Mouse (Mus musculus) lung, postnatal 36 days (tissue): ENCODE data around the gene Olfr692.
"Not testable (repeated sequence)": the region's sequence is repeated elsewhere in the genome, so short reads cannot be mapped to it uniquely, and the experiment has no call there.

ENCODE experiments used
- DNase-seq: peaks from one replicate; pipeline ENCODE4 v3.0.0; 2022; ENCODE audit warnings: mixed read lengths

The Olfr692 gene

DNA sequence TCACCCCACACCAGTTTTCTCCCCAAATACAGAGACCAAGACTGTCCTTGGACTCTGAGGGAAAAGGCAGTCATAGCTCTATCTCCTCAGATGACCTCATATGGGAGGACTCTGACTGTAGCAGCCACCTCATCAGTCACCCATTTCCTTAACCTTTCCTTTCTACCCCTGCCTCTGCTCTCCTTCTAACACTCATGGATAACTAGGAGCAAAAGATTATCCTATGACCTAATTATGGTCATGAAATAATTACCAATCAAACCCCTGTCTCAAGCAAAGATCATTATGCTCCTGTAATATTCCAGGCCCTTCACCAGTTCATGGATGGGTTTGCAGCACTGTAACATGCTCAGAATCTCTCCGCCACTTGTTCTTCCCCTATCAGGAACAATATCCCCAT is at the start of gene Olfr692:
Olfr692 (plus strand) TSS at position 301 of the 400 bp plus-strand sequence.
- no peak for DNase-seq

DNA sequence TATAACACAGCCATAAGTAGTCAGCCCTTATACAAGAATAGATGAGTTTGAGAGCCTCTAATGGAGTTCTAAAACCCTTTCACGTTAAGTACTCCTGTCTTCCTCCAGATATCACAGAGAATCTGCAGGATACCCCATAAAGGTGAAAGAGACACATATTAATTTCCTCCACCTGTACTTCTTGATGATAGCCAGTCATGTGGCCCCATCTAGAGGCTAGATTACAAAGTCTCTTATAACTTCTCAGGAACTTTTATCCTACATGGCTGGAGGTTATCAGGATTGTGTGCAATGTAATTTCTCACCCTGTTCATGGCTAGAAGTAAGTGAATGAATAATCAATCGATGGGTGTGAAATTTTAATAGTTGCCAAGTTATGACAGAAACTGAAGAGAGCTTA is 42.7 kb upstream of the Olfr692 start:
- no peak for DNase-seq

DNA sequence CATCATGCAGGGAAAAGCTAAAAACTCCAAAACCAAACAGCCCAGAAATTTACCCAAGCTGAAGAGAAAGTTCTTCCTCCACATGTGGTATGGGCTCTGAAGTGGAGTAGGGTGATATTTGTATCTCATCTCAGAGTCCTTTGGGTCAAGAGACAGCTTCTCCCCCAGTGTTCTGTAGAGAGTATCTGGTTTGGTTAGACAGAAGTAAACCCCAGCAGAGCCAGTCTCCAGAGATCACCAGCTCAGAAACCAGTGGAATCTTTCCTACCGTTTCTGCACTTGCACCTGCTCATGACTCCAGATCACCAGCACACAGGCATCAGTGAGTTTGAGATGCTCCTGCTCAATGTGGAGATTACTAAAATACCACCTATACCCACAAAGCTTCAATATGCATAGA is 34.0 kb upstream of the Olfr692 start, which contains the start of gene Olfr690:
Olfr690 (minus strand) TSS at position 101 of the 400 bp plus-strand sequence.
- DNase-seq, result no peak

DNA sequence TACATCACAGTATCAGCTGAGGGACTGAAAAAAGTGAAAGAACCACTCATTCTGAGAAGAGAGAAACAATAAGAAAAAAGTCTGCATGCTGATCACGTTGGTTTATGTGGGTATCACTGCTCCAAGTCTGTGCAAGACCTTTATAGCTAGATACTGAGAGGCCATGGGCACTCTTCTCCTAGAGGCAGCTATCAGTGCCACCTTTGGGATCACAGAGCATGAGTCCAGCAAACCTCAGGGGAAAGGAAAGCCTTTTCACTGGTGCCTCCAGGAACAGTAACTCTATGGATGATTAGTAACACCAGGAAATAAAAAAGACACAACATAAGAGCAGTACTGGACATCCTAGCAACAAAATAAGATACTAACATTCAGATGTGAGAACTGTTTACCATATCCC is 25.9 kb upstream of the Olfr692 start, which contains the start of gene Olfr691:
Olfr691 (minus strand) TSS at position 101 of the 400 bp plus-strand sequence.
- no peak for DNase-seq

DNA sequence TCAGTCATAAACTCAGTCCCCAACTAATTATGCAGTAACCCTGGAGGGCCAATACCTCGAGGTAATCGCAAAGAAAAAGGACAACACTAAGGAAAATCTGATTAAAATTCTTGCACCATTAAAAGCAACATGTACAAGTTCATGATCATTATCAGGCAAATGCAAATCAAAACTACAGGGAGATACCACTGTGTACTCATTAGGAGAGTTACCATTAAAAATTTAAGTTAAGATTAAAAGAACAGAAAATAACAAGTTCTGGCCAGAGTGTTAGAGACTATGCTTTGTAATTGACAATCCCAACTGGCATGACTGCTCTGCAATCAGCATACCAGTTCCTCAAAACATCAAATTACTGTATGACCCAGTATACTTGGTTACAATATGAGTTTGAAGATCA is 25.3 kb upstream of the Olfr692 start:
- no peak for DNase-seq

DNA sequence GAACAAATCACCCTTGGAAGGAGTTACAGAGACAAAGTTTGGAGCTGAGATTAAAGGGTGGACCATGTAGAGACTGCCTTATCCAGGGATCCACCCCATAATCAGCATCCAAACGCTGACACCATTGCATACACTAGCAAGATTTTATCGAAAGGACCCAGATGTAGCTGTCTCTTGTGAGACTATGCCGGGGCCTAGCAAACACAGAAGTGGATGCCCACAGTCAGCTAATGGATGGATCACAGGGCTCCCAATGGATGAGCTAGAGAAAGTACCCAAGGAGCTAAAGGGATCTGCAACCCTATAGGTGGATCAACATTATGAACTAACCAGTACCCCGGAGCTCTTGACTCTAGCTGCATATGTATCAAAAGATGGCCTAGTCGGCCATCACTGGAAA is 12.0 kb upstream of the Olfr692 start:
- DNase-seq, result not testable (repeated sequence)

DNA sequence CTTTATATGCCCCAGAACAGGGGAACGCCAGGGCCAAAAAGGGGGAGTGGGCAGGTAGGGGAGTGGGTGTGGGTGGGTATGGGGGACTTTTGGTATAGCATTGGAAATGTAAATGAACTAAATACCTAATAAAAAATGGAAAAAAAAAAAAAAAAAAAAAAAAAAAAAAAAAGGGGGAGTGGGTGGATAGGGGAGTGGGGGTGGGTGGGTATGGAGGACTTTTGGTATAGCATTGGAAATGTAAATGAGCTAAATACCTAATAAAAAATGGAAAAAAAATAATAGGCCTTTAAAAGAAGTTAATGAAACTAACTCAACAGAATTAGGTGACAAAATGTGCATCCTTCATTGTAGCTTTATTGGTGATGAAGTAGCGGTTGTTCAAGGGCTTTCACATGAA is 11.5 kb upstream of the Olfr692 start:
- not testable (repeated sequence) for DNase-seq

DNA sequence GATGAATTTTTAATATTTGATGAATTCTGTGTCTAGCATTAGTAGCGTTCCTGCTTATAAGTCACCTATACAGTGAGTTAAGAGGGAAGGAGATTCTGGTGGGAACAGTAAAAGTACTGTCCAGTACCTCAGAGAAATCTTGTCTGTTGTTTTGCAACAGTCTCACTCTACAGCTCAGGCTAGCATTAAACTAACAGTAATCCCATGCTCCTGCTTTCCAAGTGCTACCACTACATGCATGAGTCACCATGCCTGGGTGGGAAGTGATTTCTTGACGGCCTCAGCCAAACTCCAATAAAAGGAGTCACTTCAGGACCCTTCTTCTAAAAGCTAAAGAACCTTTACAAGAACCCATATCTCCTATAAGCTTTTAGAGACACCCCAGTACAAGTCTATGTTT is 6.3 kb upstream of the Olfr692 start:
- no peak for DNase-seq

DNA sequence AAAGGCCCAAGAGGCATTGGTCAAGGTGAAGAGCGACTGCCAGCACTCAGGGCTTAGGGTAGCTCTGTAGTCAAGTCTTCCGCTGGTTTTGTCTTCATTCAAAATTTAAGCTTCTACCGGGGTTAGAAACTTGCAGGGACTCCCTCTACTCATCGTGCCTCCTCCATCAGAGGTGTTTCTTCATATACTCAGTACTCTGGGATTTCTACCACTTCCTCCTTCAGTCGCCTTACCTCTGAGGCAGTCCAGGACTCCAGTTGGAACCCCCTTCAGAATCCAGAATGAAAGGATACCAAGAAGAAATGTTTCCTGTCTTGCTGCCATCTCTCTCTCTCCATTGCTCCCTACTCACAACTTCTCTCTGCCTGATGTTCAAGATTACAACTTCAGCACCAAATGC is 762 bp upstream of the Olfr692 start:
- DNase-seq, result no peak

DNA sequence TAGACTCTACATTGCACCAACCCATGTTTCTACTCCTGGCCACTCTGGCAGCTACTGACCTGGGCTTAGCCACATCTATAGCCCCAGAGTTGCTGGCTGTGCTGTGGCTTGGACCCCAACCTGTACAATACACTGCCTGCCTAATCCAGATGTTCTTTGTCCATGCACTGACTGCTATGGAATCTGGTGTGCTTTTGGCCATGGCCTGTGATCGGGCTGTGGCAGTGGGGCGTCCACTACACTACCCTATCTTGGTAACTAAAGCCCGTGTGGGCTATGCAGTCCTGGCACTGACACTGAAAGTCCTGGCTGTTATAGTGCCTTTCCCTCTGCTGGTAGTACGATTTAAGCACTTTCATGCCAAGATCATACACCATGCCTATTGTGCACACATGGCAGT is 491 bp downstream of the Olfr692 start:
- DNase-seq, result no peak

DNA sequence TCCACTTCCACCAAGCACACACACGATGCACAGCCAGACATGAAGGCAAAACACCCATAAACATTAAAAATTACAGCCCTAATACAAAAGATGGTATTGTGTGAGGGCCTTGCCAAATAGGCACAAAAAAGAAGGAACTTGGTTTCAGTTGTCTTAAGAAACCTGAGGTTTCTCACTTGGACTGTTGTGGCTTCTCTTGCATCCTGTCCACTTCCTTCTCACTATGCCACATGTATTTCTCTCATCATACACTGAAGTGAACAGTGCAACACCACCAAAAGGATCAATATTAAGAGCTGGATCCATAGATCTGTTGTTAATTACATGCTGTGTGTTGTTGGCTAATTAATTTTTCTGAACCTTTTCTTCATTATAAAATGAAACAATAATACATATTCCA is 4.9 kb downstream of the Olfr692 start:
- DNase-seq, result peak; percentile 16

DNA sequence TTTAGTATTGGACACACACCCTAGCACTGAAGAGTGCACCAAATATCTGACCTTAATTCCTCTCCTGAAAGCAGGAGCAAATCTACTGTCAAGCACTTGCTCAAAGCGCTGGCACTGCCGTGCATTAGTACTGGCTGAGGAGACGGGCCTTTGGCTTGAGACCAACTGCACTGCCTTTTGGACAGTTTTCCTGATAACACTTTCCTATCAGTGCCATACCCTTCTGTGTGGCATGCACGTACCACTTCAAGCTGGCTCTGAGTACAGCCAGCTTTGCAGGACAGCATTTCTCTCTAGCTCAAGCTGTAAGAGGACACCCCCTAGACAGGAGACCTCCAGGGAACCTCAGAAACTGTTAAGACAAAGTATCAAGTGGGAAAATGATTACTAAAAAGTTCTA is 5.5 kb downstream of the Olfr692 start:
- DNase-seq, result peak; percentile 14

DNA sequence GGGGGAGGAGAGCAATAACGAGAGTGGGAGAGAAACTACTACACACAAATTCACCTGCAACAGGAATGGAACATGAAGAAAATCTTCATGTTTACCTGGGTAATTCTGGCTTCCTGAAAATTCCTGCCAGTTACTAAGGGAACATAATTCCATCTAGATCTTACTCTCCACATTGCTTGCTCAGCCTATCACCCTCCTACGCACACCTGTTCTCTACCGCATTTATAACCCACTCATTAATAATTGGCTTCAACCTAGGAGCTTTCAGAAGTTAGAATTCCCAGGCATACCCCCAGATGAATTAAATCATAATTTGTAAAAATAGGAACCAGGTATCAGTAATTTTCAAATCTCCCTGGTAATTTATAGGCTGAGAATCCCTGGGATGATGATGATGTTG is 5.9 kb downstream of the Olfr692 start:
- DNase-seq, result no peak

DNA sequence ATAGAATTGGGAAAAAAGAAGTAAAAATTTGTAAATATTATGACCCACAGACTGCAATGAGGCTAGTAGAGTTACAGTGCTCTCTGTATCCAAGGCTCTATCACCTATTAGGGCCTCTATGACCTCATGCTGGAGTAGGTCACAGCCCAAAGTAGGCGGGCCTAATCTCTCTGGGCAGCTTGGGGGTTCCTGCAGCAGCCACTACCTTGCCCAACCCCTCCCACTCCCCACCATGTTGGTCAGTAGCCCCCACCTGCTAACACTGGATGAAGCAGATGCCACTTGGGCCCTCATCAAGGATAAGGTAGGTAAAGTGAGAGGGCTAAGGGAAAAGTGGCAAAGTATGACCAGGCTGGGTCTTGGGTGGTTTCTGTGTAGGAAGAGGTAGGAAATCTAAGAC is 6.8 kb downstream of the Olfr692 start, which contains the start of gene Gm5901:
Gm5901 (plus strand) TSS at position 173 of the 400 bp plus-strand sequence.
- no peak for DNase-seq

DNA sequence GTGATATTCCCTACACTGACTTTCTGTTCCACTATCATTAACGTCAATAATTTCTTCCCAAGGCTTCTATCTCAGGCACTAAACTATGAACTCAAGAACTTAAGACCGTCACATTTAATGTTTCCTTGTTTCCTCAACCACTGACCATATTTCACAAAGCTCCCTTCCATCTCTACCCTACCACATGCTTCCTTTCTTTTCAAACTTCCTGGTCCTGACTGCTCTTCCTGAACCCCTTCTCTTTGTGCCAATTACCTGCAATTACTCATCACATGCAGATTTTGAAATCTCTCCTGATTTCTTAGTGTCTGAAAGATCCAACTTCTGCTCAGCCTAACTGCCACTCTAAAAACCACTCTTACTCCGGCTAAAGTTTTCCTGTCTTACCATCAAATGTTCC is 12.3 kb downstream of the Olfr692 start:
- DNase-seq, result no peak

DNA sequence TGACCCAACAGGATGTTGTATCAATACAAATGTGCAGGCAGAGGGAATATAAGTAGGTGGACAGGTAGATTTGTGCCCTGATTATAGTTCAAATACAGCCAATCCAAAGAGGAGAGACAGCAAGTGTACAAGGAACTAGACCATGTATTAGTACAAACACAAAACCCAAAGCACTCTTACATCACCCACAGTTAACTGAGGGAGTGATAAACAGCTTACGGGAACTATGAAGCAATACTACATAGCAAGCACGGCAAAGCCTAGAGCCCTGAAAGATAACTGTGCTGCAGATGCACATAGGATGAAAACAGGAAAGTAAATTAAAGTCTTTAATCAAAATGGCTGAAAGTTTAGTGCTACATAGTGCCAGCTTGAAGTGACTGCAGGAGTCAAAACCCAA is 19.7 kb downstream of the Olfr692 start:
- no peak for DNase-seq

DNA sequence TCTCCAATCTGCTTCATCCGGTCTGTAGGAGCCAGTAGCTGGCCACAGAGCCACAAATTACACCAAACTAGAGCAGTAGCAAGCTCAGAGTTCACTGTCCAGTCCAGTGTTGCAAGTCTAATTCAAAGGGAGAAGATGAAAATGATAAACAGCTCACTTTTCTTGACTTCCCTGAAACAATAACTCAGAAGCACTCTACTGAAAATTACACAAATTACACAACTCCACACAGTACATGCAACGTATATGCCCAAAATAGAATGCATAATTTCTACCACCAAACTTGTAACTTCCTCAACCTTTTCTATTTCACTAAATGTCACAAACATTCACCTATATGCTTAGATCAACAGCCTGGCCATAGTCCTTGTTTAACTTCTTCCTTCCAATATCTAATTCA is 22.2 kb downstream of the Olfr692 start:
- no peak for DNase-seq

DNA sequence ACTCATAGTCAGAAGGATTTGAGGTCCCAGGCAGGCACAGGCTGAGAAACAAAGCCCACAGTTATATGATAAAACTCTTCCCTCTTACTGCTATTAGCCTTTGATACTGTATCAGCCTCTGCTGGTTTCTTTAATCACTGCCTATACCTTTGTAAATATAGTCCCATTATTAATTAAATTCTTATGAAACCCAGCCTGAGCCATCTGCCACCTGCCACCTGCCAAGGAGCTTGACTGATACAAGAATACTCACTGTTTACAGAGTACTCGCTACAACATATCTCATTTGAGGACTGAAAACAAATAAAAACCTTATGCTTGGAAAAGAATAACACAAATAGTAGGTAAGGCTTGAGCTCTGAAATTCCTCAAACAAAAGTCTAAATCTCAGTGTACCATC is 26.6 kb downstream of the Olfr692 start:
- no peak for DNase-seq

DNA sequence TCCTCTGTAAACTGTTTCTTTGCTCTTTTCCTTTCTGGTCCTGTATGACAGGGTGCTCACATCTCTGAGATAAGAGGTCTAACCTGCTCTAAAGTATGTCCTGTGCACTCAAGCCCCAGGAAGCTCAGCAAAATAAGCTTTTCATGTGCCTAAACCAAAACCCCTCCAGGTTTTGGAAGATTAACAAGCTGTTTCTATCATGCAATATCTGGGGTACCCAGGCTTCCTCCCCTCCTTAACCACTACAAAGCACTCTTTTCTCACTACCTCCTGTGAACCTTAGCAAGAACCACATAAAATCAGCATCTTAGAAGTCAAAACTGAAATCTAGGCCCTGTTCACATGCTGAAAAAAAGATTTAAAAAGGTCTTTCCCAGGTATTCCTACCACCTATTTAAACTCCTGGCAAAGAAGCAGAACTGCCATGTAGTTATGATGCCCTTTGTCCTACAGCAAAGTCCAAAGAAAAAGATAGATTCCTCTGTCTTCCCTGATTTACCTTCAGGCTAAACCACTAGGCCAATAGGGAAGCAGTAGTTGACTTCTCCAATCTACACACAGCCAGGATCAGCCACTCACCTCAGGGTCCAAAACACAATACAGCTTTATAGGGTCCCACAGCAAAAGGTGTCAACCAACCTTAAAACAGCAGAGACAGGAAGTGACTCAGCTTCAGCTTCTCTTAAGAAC is 27.2 kb downstream of the Olfr692 start:
- no peak for DNase-seq

DNA sequence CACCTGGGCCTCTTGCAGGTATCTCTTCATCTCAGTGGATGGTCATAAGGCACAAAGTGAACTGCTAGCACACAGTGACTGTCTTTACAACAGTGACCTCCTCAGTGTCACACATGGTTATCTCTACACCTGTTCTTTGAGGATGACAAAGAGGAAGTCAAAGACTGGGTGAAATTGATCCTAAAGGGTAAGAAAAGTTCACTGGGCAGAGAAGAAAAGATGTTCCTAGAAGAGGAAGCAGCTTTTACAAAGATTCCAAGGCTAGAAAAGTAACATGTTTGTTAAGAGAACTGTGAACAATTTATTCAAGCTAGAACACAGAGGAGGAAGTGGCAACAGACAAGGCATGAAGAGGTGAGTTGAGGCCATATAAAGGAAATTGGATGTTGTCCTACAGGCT is 28.1 kb downstream of the Olfr692 start:
- no peak for DNase-seq

DNA sequence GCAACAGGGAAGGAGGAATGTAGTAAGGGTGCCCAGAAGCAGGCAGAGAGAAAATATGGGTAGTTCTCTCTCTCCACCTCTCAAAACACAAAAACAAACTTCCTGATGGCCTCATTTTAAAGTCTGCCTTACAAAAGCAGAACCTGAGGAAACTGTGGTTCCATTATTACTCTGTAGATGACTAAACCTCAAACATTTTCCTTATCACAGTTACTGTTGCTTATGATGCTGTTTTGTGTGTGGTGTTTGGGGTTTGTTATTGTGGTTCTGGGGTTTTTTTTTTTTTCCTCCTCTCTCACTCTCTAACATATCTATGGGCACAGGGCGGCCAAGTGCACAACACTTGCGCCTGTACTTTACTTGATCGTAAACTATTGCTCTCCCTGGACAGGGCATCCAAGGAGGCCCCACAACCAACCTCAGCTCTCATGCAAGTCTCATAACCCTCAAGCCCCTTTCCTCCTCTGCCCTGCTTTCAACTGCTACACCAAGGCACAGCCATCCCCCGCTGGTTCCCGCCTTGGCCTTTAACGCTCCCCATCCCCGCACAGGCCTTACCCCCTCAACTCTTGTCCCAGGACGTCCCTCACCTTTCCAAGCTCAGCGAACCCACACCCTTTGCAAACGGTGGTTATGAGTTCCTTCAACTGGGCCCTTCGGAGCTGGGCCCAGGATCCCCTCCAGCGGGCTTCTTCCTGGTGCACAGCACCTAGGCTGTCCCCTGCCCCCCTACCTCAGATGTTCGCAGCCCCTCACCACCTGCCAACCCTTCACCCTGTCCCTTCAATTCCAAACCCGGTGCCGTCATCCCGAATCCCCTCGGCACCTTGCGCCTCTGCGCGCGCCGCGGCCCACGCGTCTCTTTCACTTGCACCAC is 31.3 kb downstream of the Olfr692 start:
- peak; percentile 6 for DNase-seq

DNA sequence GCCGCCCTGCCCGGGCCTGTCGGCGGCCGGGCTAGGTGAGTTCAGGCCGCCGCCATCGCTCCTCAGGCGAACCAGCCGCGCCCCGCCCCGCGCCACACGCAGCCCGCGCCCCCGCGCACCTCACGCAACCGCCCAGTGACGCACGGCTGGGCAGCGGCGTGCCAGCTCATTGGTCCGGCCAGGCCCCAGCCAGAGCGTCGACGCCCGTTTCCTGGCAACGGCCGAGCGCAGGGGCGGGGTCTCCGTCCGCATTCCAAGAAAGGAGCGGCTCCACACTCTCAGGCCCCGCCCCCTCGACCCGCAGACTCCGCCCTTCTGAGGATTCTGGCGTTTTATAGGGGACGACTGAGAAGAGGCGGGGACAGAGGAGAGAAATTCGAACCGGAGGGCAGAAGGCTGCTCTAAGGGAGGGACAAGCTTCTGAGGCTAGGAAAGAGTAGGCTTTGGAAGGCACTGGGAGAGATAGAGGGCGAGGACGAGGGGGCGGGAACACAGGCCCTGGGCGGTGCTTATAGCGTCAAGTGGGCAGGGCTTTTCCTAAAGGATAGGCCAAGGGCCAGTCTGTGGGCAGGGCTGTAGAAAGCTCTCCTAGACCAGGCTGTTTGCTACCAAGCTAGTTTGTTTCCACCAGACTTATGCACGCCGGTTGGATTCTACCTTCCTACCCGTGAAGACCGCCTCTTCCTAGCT is 32.0 kb downstream of the Olfr692 start, which contains the start of gene Fam160a2:
Fam160a2 (minus strand) TSS at position 120 of the 690 bp plus-strand sequence.
- peak; percentile 100 for DNase-seq

DNA sequence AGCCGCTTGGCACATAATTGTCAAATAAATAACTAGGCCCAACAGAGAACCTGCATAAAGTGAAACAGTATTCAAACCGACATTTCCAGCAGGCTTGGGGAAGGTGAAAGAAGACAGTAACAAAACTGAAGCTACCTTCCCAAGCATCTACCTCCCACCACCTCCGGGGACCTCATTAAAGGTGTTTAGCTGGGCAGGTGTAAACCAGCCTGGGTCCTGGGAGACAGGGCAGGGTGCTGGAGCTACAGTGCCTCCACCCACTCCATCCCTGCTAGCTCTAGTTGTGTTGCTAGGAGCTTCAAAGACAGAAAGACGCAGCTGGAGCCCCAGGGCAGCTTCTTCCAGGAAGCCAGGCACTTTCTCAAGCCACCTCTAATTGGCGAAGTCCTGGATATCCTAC is 36.2 kb downstream of the Olfr692 start, which contains the start of gene Cnga4:
Cnga4 (plus strand) TSS at position 301 of the 400 bp plus-strand sequence.
- no peak for DNase-seq
